Mouse (Mus musculus): ENCODE results near the gene Smarcc2. TPM values are rescaled to one million over a fixed set of nuclear protein-coding genes. Genes with fewer than 3 reads are reported as not detected.

Gene Smarcc2
- total and polyA plus RNA-seq, 3 experiments, result 49.1 to 77.6 (median 75.5) TPM

DNA sequence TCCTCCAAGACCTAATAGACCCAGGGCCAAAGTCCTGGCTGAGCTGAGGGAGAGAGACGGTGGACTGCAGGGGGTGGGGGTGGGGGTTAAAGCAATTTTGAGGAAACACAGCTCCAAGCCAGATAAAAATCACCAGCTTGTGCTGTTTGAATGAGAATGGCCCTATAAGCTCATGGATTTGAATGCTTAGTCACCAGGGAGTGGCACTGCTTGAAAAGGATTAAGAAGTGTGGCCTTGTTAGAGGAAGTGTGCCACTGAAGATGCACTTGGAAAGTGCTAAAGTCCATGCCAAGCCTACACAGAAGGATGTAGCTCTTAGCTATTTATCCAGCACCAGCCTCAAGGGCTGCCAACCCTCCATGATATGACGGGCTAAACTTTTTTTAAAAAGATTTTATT lies 76.2 kb downstream of the Smarcc2 start:
- WGBS, result 87% methylated on average over 2 of the region's 2 CpGs
- H3K9ac ChIP-seq (ENCODE audit: low read depth, low read length), result no peak overlapping the region
- H3K27me3 ChIP-seq (ENCODE audit: control insufficient read depth, insufficient read depth, low read length), result no peaks in the 10 kb centered on the region
- no peak overlapping the region for H3K27ac ChIP-seq
- no peaks in the 10 kb centered on the region for H3K79me2 ChIP-seq (replicated peaks; ENCODE audit: control insufficient read depth, insufficient read depth, low read length)
- intact Hi-C loops (cut with DNase I), result loop anchor here (2.0 to 5.0 kb wide), 2 partner anchors 128 to 200 kb away; no protein-coding TSS in a partner anchor
- H3K4me1 ChIP-seq (ENCODE audit: control insufficient read depth, insufficient read depth, low read length), result peaks cover 2% of the 10 kb centered on the region; the same call in 1 of the 2 replicates
- no peaks in the 10 kb centered on the region for H3K36me3 ChIP-seq (ENCODE audit: control insufficient read depth, insufficient read depth, low read length)
- TF ChIP-seq CTCF (IDR thresholded peaks at IDR 0.05) (no peak), POLR2A (IDR thresholded peaks at IDR 0.05; ENCODE audit: insufficient read depth, low read depth, low read length) (no peak), EP300 (IDR thresholded peaks at IDR 0.05; ENCODE audit: insufficient read depth, low read depth, low read length) (no peak)
- no peak for DNase-seq
- no peak overlapping the region for H3K4me3 ChIP-seq

- Histone ChIP-seq H3K79me2 (replicated peaks; ENCODE audit: control insufficient read depth, insufficient read depth, low read length) (no peaks in the 10 kb centered on the region), H3K27ac (peak overlapping the region; percentile 8), H3K4me1 (ENCODE audit: control insufficient read depth, insufficient read depth, low read length) (peaks cover 2% of the 10 kb centered on the region; the same call in 1 of the 2 replicates), H3K9ac (ENCODE audit: low read depth, low read length) (no peak overlapping the region), H3K36me3 (ENCODE audit: control insufficient read depth, insufficient read depth, low read length) (no peaks in the 10 kb centered on the region), H3K4me3 (peak overlapping the region; percentile 39), H3K27me3 (ENCODE audit: control insufficient read depth, insufficient read depth, low read length) (no peaks in the 10 kb centered on the region)
- WGBS, result 70% methylated on average over 4 of the region's 4 CpGs
- TF ChIP-seq CTCF (IDR thresholded peaks at IDR 0.05), result no peak
- TF ChIP-seq POLR2A (IDR thresholded peaks at IDR 0.05; ENCODE audit: insufficient read depth, low read depth, low read length), result no peak
- TF ChIP-seq EP300 (IDR thresholded peaks at IDR 0.05; ENCODE audit: insufficient read depth, low read depth, low read length), result no peak
- intact Hi-C loops (cut with DNase I), result loop anchor here (1.0 to 5.0 kb wide), 4 partner anchors 16 to 201 kb away; partner anchors contain the start of gene Smarcc2
- DNase-seq, result no peak
Observed at GRCm38 (mm10) chr10:128535624-128536265, 76.7 kb downstream of the Smarcc2 start.

- H3K79me2 ChIP-seq (replicated peaks; ENCODE audit: control insufficient read depth, insufficient read depth, low read length), result no peaks in the 10 kb centered on the region
- H3K4me3 ChIP-seq, result peak overlapping the region; percentile 39
- no peaks in the 10 kb centered on the region for H3K27me3 ChIP-seq (ENCODE audit: control insufficient read depth, insufficient read depth, low read length)
- DNase-seq, result peak; percentile 86 to 91
- intact Hi-C loops (cut with DNase I), result loop anchor here (1.0 to 5.0 kb wide), 3 partner anchors 17 to 129 kb away; partner anchors contain the start of gene Smarcc2
- H3K36me3 ChIP-seq (ENCODE audit: control insufficient read depth, insufficient read depth, low read length), result no peaks in the 10 kb centered on the region
- H3K9ac ChIP-seq (ENCODE audit: low read depth, low read length), result no peak overlapping the region
- H3K27ac ChIP-seq, result peak overlapping the region; percentile 8
- 12% methylated on average over 18 of the region's 18 CpGs for WGBS
- TF ChIP-seq POLR2A (IDR thresholded peaks at IDR 0.05; ENCODE audit: insufficient read depth, low read depth, low read length) (peak; percentile 44; the same call in 1 of the 2 replicates), CTCF (IDR thresholded peaks at IDR 0.05) (peak; percentile 96; the same call in 1 of the 2 replicates), EP300 (IDR thresholded peaks at IDR 0.05; ENCODE audit: insufficient read depth, low read depth, low read length) (peak; percentile 88)
- H3K4me1 ChIP-seq (ENCODE audit: control insufficient read depth, insufficient read depth, low read length), result peaks cover 2% of the 10 kb centered on the region; the same call in 1 of the 2 replicates
Observed at GRCm38 (mm10) chr10:128536266-128536940, 77.4 kb downstream of the Smarcc2 start.

DNA sequence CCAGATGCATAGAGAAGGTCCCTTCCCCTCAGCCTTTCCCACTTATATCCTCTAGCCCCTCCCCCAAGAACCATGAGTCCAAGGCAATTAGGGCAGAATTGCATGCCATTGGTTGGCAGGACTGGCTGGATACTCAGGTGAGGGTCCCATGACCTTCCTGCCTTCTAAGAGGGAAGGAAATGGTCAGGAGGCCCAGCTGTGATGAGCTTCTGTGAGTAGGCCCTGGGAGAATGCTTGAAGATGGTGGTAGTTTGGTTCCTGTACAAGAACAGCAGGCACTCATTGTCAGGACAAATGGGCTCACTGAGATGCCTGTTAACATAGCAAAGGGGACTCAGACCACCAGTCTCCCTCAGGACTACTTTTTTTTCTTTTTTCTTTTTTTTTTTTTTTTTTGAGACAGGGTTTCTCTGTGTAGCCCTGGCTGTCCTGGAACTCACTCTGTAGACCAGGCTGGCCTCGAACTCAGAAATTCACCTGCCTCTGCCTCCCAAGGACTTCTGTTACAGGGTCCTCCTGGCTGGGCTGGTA lies 79.4 kb downstream of the Smarcc2 start:
- H3K36me3 ChIP-seq (ENCODE audit: control insufficient read depth, insufficient read depth, low read length), result peaks cover 1% of the 10 kb centered on the region
- 94% methylated on average over 1 of the region's 1 CpGs for WGBS
- H3K9ac ChIP-seq (ENCODE audit: low read depth, low read length), result no peak overlapping the region
- H3K79me2 ChIP-seq (replicated peaks; ENCODE audit: control insufficient read depth, insufficient read depth, low read length), result no peaks in the 10 kb centered on the region
- DNase-seq, result no peak
- no peaks in the 10 kb centered on the region for H3K27me3 ChIP-seq (ENCODE audit: control insufficient read depth, insufficient read depth, low read length)
- TF ChIP-seq EP300 (IDR thresholded peaks at IDR 0.05; ENCODE audit: insufficient read depth, low read depth, low read length), result no peak
- no peak for TF ChIP-seq CTCF (IDR thresholded peaks at IDR 0.05)
- TF ChIP-seq POLR2A (IDR thresholded peaks at IDR 0.05; ENCODE audit: insufficient read depth, low read depth, low read length), result no peak
- H3K4me1 ChIP-seq (ENCODE audit: control insufficient read depth, insufficient read depth, low read length), result peaks cover 4% of the 10 kb centered on the region
- H3K4me3 ChIP-seq, result no peak overlapping the region
- intact Hi-C loops (cut with DNase I), result loop anchor here (5.0 kb wide), 1 partner anchor 131 kb away; no protein-coding TSS in a partner anchor
- H3K27ac ChIP-seq, result no peak overlapping the region

Small RNA genes lying within 50 kb of the gene (microRNA-seq; reads per million reads assigned to microRNA genes)
- gene Mir6916, result 0 to 1.2 reads per million in 2 experiments
- 0.77 to 1.7 reads per million in 2 experiments for gene Mir8105

Other genes with a start within 250 kb of the Smarcc2 start
- gene Spryd4, start 247.4 kb upstream of the Smarcc2 start, total RNA-seq (2021), result 10 to 100 TPM; 35.0 to 37.5 TPM
- gene Spryd4, start 247.4 kb upstream of the Smarcc2 start, polyA plus RNA-seq (2012; rRNA removed), result 32.1 and 48.4 TPM in 2 replicates
- not detected for gene Mip, start 233.4 kb upstream of the Smarcc2 start, total RNA-seq (2021)
- not detected in 2 replicates for gene Mip, start 233.4 kb upstream of the Smarcc2 start, polyA plus RNA-seq (2012; rRNA removed)
- 1 to 10 TPM; 6.5 to 7.6 TPM for gene Timeless, start 227.2 kb upstream of the Smarcc2 start, total RNA-seq (2021)
- 5.7 and 9.6 TPM in 2 replicates for gene Timeless, start 227.2 kb upstream of the Smarcc2 start, polyA plus RNA-seq (2012; rRNA removed)
- not detected for gene Apon, start 205.2 kb upstream of the Smarcc2 start, total RNA-seq (2021)
- 0.18 TPM in 1 of 2 replicates, not detected in the other for gene Apon, start 205.2 kb upstream of the Smarcc2 start, polyA plus RNA-seq (2012; rRNA removed)
- gene Apof, start 190.6 kb upstream of the Smarcc2 start, total RNA-seq (2021), result not detected
- gene Apof, start 190.6 kb upstream of the Smarcc2 start, polyA plus RNA-seq (2012; rRNA removed), result 0.18 TPM in 1 of 2 replicates, not detected in the other
- gene Stat2, start 188.7 kb upstream of the Smarcc2 start, total RNA-seq (2021), result 10 to 100 TPM in 1 of 2 experiments, 1 to 10 TPM in 1; 7.3 to 12.2 TPM
- gene Stat2, start 188.7 kb upstream of the Smarcc2 start, polyA plus RNA-seq (2012; rRNA removed), result 11.0 and 17.5 TPM in 2 replicates
- gene Il23a, start 160.5 kb upstream of the Smarcc2 start, total RNA-seq (2021), result under 1 TPM in 1 of 2 experiments, not detected in 1; 0.16 TPM
- 0.12 TPM in 1 of 2 replicates, not detected in the other for gene Il23a, start 160.5 kb upstream of the Smarcc2 start, polyA plus RNA-seq (2012; rRNA removed)
- 1 to 10 TPM; 6.5 to 6.9 TPM for gene Pan2, start 155.9 kb upstream of the Smarcc2 start, total RNA-seq (2021)
- gene Pan2, start 155.9 kb upstream of the Smarcc2 start, polyA plus RNA-seq (2012; rRNA removed), result 15.2 and 19.8 TPM in 2 replicates
- 10 to 100 TPM; 58.9 to 65.3 TPM for gene Cnpy2, start 136.8 kb upstream of the Smarcc2 start, total RNA-seq (2021)
- gene Cnpy2, start 136.8 kb upstream of the Smarcc2 start, polyA plus RNA-seq (2012; rRNA removed), result 27.8 and 48.0 TPM in 2 replicates
- 1,000 to 10,000 TPM in 1 of 2 experiments, 100 to 1,000 TPM in 1; 947 to 1,091 TPM for gene Cs, start 121.5 kb upstream of the Smarcc2 start, total RNA-seq (2021)
- 1,148 and 1,658 TPM in 2 replicates for gene Cs, start 121.5 kb upstream of the Smarcc2 start, polyA plus RNA-seq (2012; rRNA removed)
- 100 to 1,000 TPM; 332 to 391 TPM for gene Coq10a, start 90.3 kb upstream of the Smarcc2 start, total RNA-seq (2021)
- gene Coq10a, start 90.3 kb upstream of the Smarcc2 start, polyA plus RNA-seq (2012; rRNA removed), result 356 and 500 TPM in 2 replicates
- gene Ankrd52, start 82.1 kb upstream of the Smarcc2 start, total RNA-seq (2021), result 10 to 100 TPM; 41.8 to 47.5 TPM
- 29.2 and 34.6 TPM in 2 replicates for gene Ankrd52, start 82.1 kb upstream of the Smarcc2 start, polyA plus RNA-seq (2012; rRNA removed)
- not detected for gene Slc39a5, start 58.0 kb upstream of the Smarcc2 start, total RNA-seq (2021)
- gene Slc39a5, start 58.0 kb upstream of the Smarcc2 start, polyA plus RNA-seq (2012; rRNA removed), result not detected in 2 replicates
- gene Nabp2, start 47.8 kb upstream of the Smarcc2 start, total RNA-seq (2021), result 10 to 100 TPM; 45.2 to 48.2 TPM
- gene Nabp2, start 47.8 kb upstream of the Smarcc2 start, polyA plus RNA-seq (2012; rRNA removed), result 25.0 and 25.1 TPM in 2 replicates
- 10 to 100 TPM; 15.8 to 16.9 TPM for gene Rnf41, start 47.6 kb upstream of the Smarcc2 start, total RNA-seq (2021)
- 12.5 and 17.8 TPM in 2 replicates for gene Rnf41, start 47.6 kb upstream of the Smarcc2 start, polyA plus RNA-seq (2012; rRNA removed)
- 100 to 1,000 TPM; 242 to 302 TPM for gene Myl6, start 34.9 kb downstream of the Smarcc2 start, total RNA-seq (2021)
- 379 and 468 TPM in 2 replicates for gene Myl6, start 34.9 kb downstream of the Smarcc2 start, polyA plus RNA-seq (2012; rRNA removed)
- 1 to 10 TPM; 3.5 to 3.8 TPM for gene Myl6b, start 39.4 kb downstream of the Smarcc2 start, total RNA-seq (2021)
- gene Myl6b, start 39.4 kb downstream of the Smarcc2 start, polyA plus RNA-seq (2012; rRNA removed), result 2.9 and 4.1 TPM in 2 replicates
- 10 to 100 TPM; 16.4 to 17.9 TPM for gene Esyt1, start 66.6 kb downstream of the Smarcc2 start, total RNA-seq (2021)
- gene Esyt1, start 66.6 kb downstream of the Smarcc2 start, polyA plus RNA-seq (2012; rRNA removed), result 23.6 and 24.7 TPM in 2 replicates
- gene Zc3h10, start 88.5 kb downstream of the Smarcc2 start, total RNA-seq (2021), result 1 to 10 TPM; 7.5 to 7.6 TPM
- gene Zc3h10, start 88.5 kb downstream of the Smarcc2 start, polyA plus RNA-seq (2012; rRNA removed), result 6.6 and 6.8 TPM in 2 replicates
- gene Rpl41, start 90.1 kb downstream of the Smarcc2 start, total RNA-seq (2021), result 1,000 to 10,000 TPM; 1,453 to 1,598 TPM
- gene Rpl41, start 90.1 kb downstream of the Smarcc2 start, polyA plus RNA-seq (2012; rRNA removed), result 853 and 867 TPM in 2 replicates
- gene Pa2g4, start 106.7 kb downstream of the Smarcc2 start, total RNA-seq (2021), result 10 to 100 TPM; 39.4 to 44.2 TPM
- gene Pa2g4, start 106.7 kb downstream of the Smarcc2 start, polyA plus RNA-seq (2012; rRNA removed), result 19.5 and 35.6 TPM in 2 replicates
- gene Erbb3, start 130.4 kb downstream of the Smarcc2 start, total RNA-seq (2021), result 1 to 10 TPM; 6.3 to 8.2 TPM
- gene Erbb3, start 130.4 kb downstream of the Smarcc2 start, polyA plus RNA-seq (2012; rRNA removed), result 5.5 and 7.7 TPM in 2 replicates
- 100 to 1,000 TPM; 229 to 279 TPM for gene Rps26, start 167.5 kb downstream of the Smarcc2 start, total RNA-seq (2021)
- gene Rps26, start 167.5 kb downstream of the Smarcc2 start, polyA plus RNA-seq (2012; rRNA removed), result 315 and 337 TPM in 2 replicates
- 1 to 10 TPM in 1 of 2 experiments, under 1 TPM in 1; 0.97 to 1.8 TPM for gene Ikzf4, start 186.7 kb downstream of the Smarcc2 start, total RNA-seq (2021)
- gene Ikzf4, start 186.7 kb downstream of the Smarcc2 start, polyA plus RNA-seq (2012; rRNA removed), result 0.88 TPM in 2 replicates
- 10 to 100 TPM; 25.6 to 26.6 TPM for gene Suox, start 214.8 kb downstream of the Smarcc2 start, total RNA-seq (2021)
- 21.8 and 37.9 TPM in 2 replicates for gene Suox, start 214.8 kb downstream of the Smarcc2 start, polyA plus RNA-seq (2012; rRNA removed)
- 10 to 100 TPM; 72.8 to 80.0 TPM for gene Rab5b, start 237.0 kb downstream of the Smarcc2 start, total RNA-seq (2021)
- gene Rab5b, start 237.0 kb downstream of the Smarcc2 start, polyA plus RNA-seq (2012; rRNA removed), result 68.9 and 111 TPM in 2 replicates
- gene Pmel, start 244.9 kb downstream of the Smarcc2 start, total RNA-seq (2021), result under 1 TPM; 0.43 to 0.50 TPM
- 0.59 and 0.66 TPM in 2 replicates for gene Pmel, start 244.9 kb downstream of the Smarcc2 start, polyA plus RNA-seq (2012; rRNA removed)
- gene Cdk2, start 245.8 kb downstream of the Smarcc2 start, total RNA-seq (2021), result 10 to 100 TPM in 1 of 2 experiments, 1 to 10 TPM in 1; 8.5 to 10.9 TPM
- gene Cdk2, start 245.8 kb downstream of the Smarcc2 start, polyA plus RNA-seq (2012; rRNA removed), result 10.0 and 17.5 TPM in 2 replicates